Mouse (Mus musculus): ENCODE data around the gene Tgfb1.

- TF ChIP-seq CTCF (IDR thresholded peaks at IDR 0.05; ENCODE audit: extremely low read depth, insufficient read depth, insufficient read length, insufficient replicate concordance): no peak
- no peak for TF ChIP-seq POLR2A (IDR thresholded peaks at IDR 0.05; ENCODE audit: low read depth, low read length)
Measured at GRCm38 (mm10) chr7:25690051-25690450, 3.2 kb downstream of the Tgfb1 start.

Data from spleen, adult 2 months (tissue).